Mouse (Mus musculus) liver, embryonic 14.5 days (tissue): ENCODE results near the gene Gm49403. TPM values are rescaled to one million over a fixed set of nuclear protein-coding genes. Genes with fewer than 3 reads are reported as not detected.

Experiments
- ATAC-seq: fragments of 200-750 bp; cut with Nextera tagmentation; 2 replicates; pipeline ENCODE4 v1.8.0; 2017; ENCODE audit warnings: moderate number of reproducible peaks, mild to moderate bottlenecking, moderate library complexity; ENCODE audit not compliant: insufficient read depth
- DNase-seq, 3 experiments: peaks; one replicate each; pipeline ENCODE4 v3.0.0-alpha.2; 2012 to 2013; ENCODE audit warnings: low read depth in 3 of 3, low spot score in 3 of 3
- H3K27ac ChIP-seq: fragments of 300-500 bp; sonication (generic); 2 replicates; pipeline ENCODE4 v1.5.1; 2014; ENCODE audit warnings: moderate library complexity, mild to moderate bottlenecking, control low read depth, inconsistent platforms
- H3K27me3 ChIP-seq: fragments of 300-500 bp; sonication (generic); 2 replicates; pipeline ENCODE4 v1.6.1; 2014; ENCODE audit warnings: mild to moderate bottlenecking, low read length, moderate library complexity; ENCODE audit not compliant: control insufficient read depth, insufficient read depth
- H3K36me3 ChIP-seq: fragments of 300-500 bp; sonication (generic); replicated peaks from 2 replicates; pipeline ENCODE4 v1.6.1; 2014; ENCODE audit warnings: low read depth; ENCODE audit not compliant: control insufficient read depth, insufficient read depth
- H3K4me1 ChIP-seq, 2 experiments: fragments of 200-500 bp in 1 of 2; fragments of 300-500 bp in 1 of 2; sonication (generic) in 1 of 2; replicated peaks; 2 replicates each; pipeline ENCODE4 v1.6.1; 2012 to 2014; ENCODE audit warnings: antibody characterized with exemption in 1 of 2, inconsistent platforms in 1 of 2, low read length in 1 of 2; ENCODE audit not compliant: control insufficient read depth in 2 of 2, insufficient read depth in 2 of 2
- H3K4me2 ChIP-seq: fragments of 300-500 bp; sonication (generic); 2 replicates; pipeline ENCODE4 v1.6.1; 2014; ENCODE audit warnings: low read depth, mild to moderate bottlenecking, control low read depth, moderate library complexity
- H3K4me3 ChIP-seq, 2 experiments: fragments of 200-500 bp in 1 of 2; fragments of 300-500 bp in 1 of 2; sonication (generic) in 1 of 2; 2 replicates each; pipeline ENCODE4 v1.5.1; 2012 to 2014; ENCODE audit warnings: low read depth in 2 of 2, low read length in 2 of 2, mild to moderate bottlenecking in 2 of 2, control low read depth in 1 of 2, inconsistent platforms in 1 of 2, moderate library complexity in 1 of 2; ENCODE audit not compliant: insufficient read depth in 1 of 2
- H3K9ac ChIP-seq: fragments of 300-500 bp; sonication (generic); replicated peaks from 2 replicates; pipeline ENCODE4 v1.6.1; 2014; ENCODE audit warnings: mild to moderate bottlenecking, control low read depth, moderate library complexity
- H3K9me3 ChIP-seq: fragments of 300-500 bp; sonication (generic); 2 replicates; pipeline ENCODE4 v1.6.1; 2016; ENCODE audit warnings: low read length, mixed read lengths; ENCODE audit not compliant: control insufficient read depth
- CTCF ChIP-seq: IDR thresholded peaks from 2 replicates; pipeline ENCODE4 v1.5.1; 2016; ENCODE audit warnings: antibody characterized with exemption, low read depth, control low read depth
- EP300 ChIP-seq: IDR thresholded peaks from 2 replicates; pipeline ENCODE4 v1.6.1; 2016; ENCODE audit warnings: antibody characterized with exemption, low read depth
- WGBS: fragments of 180-500 bp; shearing (Covaris S2); extraction: QIAGEN DNeasy Blood & Tissue Kit; methylation state at CpG from one replicate; pipeline ENCODE4 v1.1.7; 2014; ENCODE audit not compliant: insufficient replicate concordance; 5-methylcytosine and 5-hydroxymethylcytosine counted together
- polyA plus RNA-seq, 2 experiments: library from polyadenylated mRNA; depleted of rRNA in 1 of 2; stranded (reverse) in 1 of 2; unstranded in 1 of 2; fragments of >200 nt; fragmentation: Nextera tagmentation in 1 of 2; extraction: Ambion mirVana in 1 of 2; gene quantifications; 2 replicates each; pipeline versions ENCODE4 v1.2.1 to v1.2.3; 2012 to 2014

The Gm49403 gene
- polyA plus RNA-seq, 2 experiments, result not detected

DNA sequence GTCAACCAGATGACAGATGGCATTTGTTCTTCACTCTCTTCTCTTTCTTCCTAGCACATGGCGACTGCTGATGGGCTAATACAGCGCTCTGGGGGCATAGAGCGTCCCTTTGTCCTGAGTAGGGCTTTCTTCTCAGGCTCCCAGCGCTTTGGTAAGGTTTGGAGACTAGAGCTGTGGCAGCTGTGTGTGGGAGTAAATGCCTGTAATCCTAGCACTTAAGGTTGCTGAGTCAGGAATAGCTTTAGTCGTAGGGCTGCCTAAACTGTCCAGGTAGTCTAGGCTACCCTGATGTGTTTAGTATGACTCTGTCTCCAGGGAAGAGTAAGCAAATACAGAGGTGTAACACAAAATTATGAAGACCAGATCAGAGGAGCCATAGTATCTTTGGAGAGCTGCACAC is 28.1 kb downstream of the Gm49403 start:
- 88% methylated on average over 5 of the region's 5 CpGs for WGBS
- H3K4me1 ChIP-seq, result no peaks in the 10 kb centered on the region

GRCm38 (mm10) chr19:8914212-8914611 is 30.5 kb downstream of the Gm49403 start:
- Histone ChIP-seq H3K27me3 (no peaks in the 10 kb centered on the region), H3K9ac (no peak overlapping the region), H3K27ac (no peak overlapping the region), H3K4me1 (no peaks in the 10 kb centered on the region), H3K4me3 (no peak overlapping the region), H3K9me3 (no peaks in the 10 kb centered on the region), H3K4me2 (no peak overlapping the region), H3K36me3 (peaks cover 74% of the 10 kb centered on the region)
- DNase-seq, result no peak
- 86% methylated on average over 3 of the region's 3 CpGs for WGBS
- TF ChIP-seq EP300 (no peak), CTCF (no peak)
- no peak for ATAC-seq

More for the DNA sequence above, 28.1 kb downstream of the Gm49403 start:
- TF ChIP-seq EP300 (no peak), CTCF (no peak)
- Histone ChIP-seq H3K9ac (no peak overlapping the region; the same call in 1 of the 2 replicates), H3K4me3 (no peak overlapping the region), H3K36me3 (peaks cover 98% of the 10 kb centered on the region), H3K27me3 (no peaks in the 10 kb centered on the region), H3K9me3 (no peaks in the 10 kb centered on the region), H3K4me2 (no peak overlapping the region), H3K27ac (no peak overlapping the region)
- DNase-seq (no peak), ATAC-seq (no peak)

DNA sequence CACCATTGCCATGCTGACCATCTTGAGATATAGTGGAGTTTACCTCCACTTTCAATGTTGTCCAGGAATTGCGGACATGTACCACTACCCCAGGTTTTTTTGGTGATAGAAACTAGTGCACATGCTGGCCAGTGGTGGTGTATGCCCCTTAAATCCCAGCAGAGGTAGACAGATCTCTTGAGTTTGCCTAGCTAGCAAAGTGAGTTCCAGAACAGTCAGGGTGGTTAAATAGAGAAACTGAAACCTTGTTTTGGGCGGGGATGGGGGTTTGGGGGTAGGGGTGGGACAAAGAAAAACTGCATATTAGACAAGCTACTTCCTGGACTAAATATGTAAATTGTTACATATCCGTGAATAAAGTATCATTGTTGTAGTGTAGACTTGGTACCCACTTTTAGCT is 35.3 kb downstream of the Gm49403 start:
- Histone ChIP-seq H3K4me3 (no peak overlapping the region), H3K36me3 (peaks cover 30% of the 10 kb centered on the region), H3K4me2 (no peak overlapping the region), H3K9me3 (no peaks in the 10 kb centered on the region), H3K27ac (no peak overlapping the region), H3K9ac (no peak overlapping the region), H3K27me3 (no peaks in the 10 kb centered on the region), H3K4me1 (peaks cover 17 to 19% of the 10 kb centered on the region in 2 experiments)
- ATAC-seq (no peak), DNase-seq (no peak)
- WGBS, result 68% methylated on average over 3 of the region's 3 CpGs
- no peak for TF ChIP-seq EP300
- no peak for TF ChIP-seq CTCF

DNA sequence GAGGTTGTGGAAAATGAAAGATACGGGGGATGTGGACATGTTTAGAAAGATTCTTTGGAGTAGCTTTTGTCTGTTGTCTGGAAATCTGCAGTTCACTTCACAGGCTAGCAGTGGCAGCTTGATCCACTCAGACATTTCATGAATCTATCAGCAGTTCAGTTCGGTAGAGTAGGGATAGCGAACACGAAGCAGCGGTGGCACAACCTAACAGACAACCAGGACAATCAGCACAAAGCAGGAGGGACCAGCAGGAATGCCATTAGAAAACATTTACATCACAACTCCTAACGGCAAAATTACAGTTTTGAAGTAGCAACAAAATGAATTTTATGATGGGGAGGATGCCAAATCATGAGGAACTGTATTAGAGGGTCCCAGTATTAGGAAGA is 35.9 kb downstream of the Gm49403 start:
- peak overlapping the region; percentile 92 for H3K27ac ChIP-seq
- H3K4me3 ChIP-seq, result peak overlapping the region; percentile 85 to 94
- no peaks in the 10 kb centered on the region for H3K27me3 ChIP-seq
- H3K9me3 ChIP-seq, result no peaks in the 10 kb centered on the region
- 67% methylated on average over 6 of the region's 6 CpGs for whole genome bisulfite sequencing
- TF ChIP-seq EP300 (no peak), CTCF (no peak)
- H3K36me3 ChIP-seq, result peaks cover 23% of the 10 kb centered on the region
- peak overlapping the region; percentile 75 for H3K9ac ChIP-seq
- H3K4me2 ChIP-seq, result peak overlapping the region; percentile 98
- ATAC-seq, result no peak
- peaks cover 17 to 19% of the 10 kb centered on the region in 2 experiments for H3K4me1 ChIP-seq
- no peak for DNase-seq

DNA sequence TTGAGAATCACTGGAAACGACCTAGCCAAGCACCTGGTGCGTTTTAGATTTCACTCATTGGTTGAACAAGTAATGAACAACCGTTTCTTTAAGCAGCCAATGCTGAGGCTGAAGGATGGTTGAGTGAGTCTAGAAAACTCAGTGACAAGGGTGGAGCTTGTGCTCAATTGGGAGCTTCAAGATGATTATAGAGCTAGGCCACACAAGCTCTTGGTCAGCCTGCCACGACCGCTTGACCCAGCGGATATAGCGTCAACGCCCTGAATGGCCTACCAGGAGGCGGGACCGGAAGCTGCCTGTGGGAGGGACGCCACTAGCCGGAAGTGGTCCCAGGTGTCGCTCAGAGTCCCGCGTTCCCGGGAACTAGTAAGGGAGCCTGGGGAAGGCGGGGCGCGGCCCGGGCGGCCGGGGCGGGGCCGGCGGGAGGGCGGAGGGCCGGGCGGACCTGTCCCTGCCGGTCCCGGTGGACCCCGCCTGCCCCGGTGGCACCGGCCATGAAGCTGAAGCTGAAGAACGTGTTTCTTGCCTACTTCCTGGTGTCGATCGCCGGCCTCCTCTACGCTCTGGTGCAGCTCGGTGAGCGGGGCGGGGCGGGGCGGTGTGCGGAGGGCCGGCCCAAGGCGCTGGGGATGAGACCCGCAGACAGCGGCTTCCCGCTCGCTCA is 36.5 kb downstream of the Gm49403 start, which contains the start of gene B3gat3:
Gene B3gat3 (plus strand): TSS at position 302 of the 664 bp plus-strand sequence.
- Histone ChIP-seq H3K36me3 (peaks cover 18% of the 10 kb centered on the region), H3K27me3 (no peaks in the 10 kb centered on the region), H3K4me2 (peak within 1 kb of the TSS; percentile 98), H3K4me3 (peak within 1 kb of the TSS; percentile 85 to 94), H3K4me1 (peaks cover 17 to 19% of the 10 kb centered on the region in 2 experiments), H3K9me3 (no peaks in the 10 kb centered on the region), H3K9ac (peak within 1 kb of the TSS; percentile 75), H3K27ac (peak within 1 kb of the TSS; percentile 92)
- ATAC-seq, result peak; percentile 95
- no peak for TF ChIP-seq EP300
- no peak for TF ChIP-seq CTCF
- 1% methylated on average over 49 of the region's 50 CpGs for WGBS
- DNase-seq, result peak; percentile 81 to 82 (median 81)
